Mouse (Mus musculus) forebrain, embryonic 10.5 days (tissue): ENCODE results near the gene Ecd. TPM values are rescaled to one million over a fixed set of nuclear protein-coding genes. Genes with fewer than 3 reads are reported as not detected.
"Not testable (repeated sequence)": the region's sequence is repeated elsewhere in the genome, so short reads cannot be mapped to it uniquely, and the experiment has no call there.

Experiments used
- DNase-seq: peaks from one replicate; pipeline ENCODE4 v3.0.0-alpha.2; 2017; ENCODE audit warnings: low spot score; ENCODE audit errors: extremely low spot score
- H3K27ac ChIP-seq: fragments of 300-500 bp; sonication (generic); 2 replicates; pipeline ENCODE4 v1.5.1; 2016; ENCODE audit warnings: mild to moderate bottlenecking
- H3K27me3 ChIP-seq: fragments of 300-500 bp; sonication (generic); 2 replicates; pipeline ENCODE4 v1.6.1; 2016; ENCODE audit warnings: mild to moderate bottlenecking; ENCODE audit not compliant: poor library complexity, severe bottlenecking
- H3K36me3 ChIP-seq: fragments of 300-500 bp; sonication (generic); replicated peaks from 2 replicates; pipeline ENCODE4 v1.6.1; 2016; ENCODE audit warnings: mild to moderate bottlenecking, moderate library complexity
- H3K4me1 ChIP-seq: fragments of 300-500 bp; sonication (generic); 2 replicates; pipeline ENCODE4 v1.6.1; 2016
- H3K4me3 ChIP-seq: fragments of 300-500 bp; sonication (generic); 2 replicates; pipeline ENCODE4 v1.5.1; 2016; ENCODE audit warnings: mild to moderate bottlenecking, moderate library complexity
- H3K9me3 ChIP-seq: fragments of 300-500 bp; sonication (generic); 2 replicates; pipeline ENCODE4 v1.6.1; 2016; ENCODE audit warnings: mild to moderate bottlenecking, moderate library complexity
- WGBS: fragments of 180-500 bp; shearing (Covaris S2); methylation state at CpG from one replicate; pipeline ENCODE4 v1.1.7; 2016; 5-methylcytosine and 5-hydroxymethylcytosine counted together
- polyA plus RNA-seq: library from polyadenylated mRNA; unstranded; fragments of >200 nt; fragmentation: Nextera tagmentation; extraction: Ambion mirVana; gene quantifications from 2 replicates; pipeline ENCODE4 v1.2.1, GENCODE M21; 2016

Gene Ecd
- polyA plus RNA-seq, 1 experiment from 2014 or later: 79.2 TPM

GRCm38 (mm10) chr14:20370798-20371197 is 22.9 kb upstream of the Ecd start:
- 88% methylated on average over 7 of the region's 7 CpGs for WGBS
- peaks cover 94% of the 10 kb centered on the region for H3K36me3 ChIP-seq
- no peak overlapping the region for H3K4me3 ChIP-seq

GRCm38 (mm10) chr14:20368271-20368670 is 20.4 kb upstream of the Ecd start:
- Histone ChIP-seq H3K4me1 (no peaks in the 10 kb centered on the region), H3K27ac (no peak overlapping the region), H3K36me3 (peaks cover 96% of the 10 kb centered on the region), H3K27me3 (no peaks in the 10 kb centered on the region), H3K9me3 (no peaks in the 10 kb centered on the region), H3K4me3 (no peak overlapping the region)
- no peak for DNase-seq
- WGBS: 89% methylated on average over 3 of the region's 3 CpGs

More at GRCm38 (mm10) chr14:20370798-20371197, 22.9 kb upstream of the Ecd start:
- no peaks in the 10 kb centered on the region for H3K9me3 ChIP-seq
- no peaks in the 10 kb centered on the region for H3K4me1 ChIP-seq
- no peak overlapping the region for H3K27ac ChIP-seq
- H3K27me3 ChIP-seq: no peaks in the 10 kb centered on the region
- no peak for DNase-seq

GRCm38 (mm10) chr14:20363230-20363629 is 15.3 kb upstream of the Ecd start:
- Histone ChIP-seq H3K4me1 (no peaks in the 10 kb centered on the region), H3K27ac (no peak overlapping the region), H3K27me3 (no peaks in the 10 kb centered on the region), H3K9me3 (no peaks in the 10 kb centered on the region), H3K4me3 (no peak overlapping the region), H3K36me3 (peaks cover 98% of the 10 kb centered on the region)
- no peak for DNase-seq
- WGBS: 92% methylated on average over 4 of the region's 4 CpGs

- H3K4me1 ChIP-seq: peaks cover 20% of the 10 kb centered on the region
- peak overlapping the region; percentile 84 for H3K4me3 ChIP-seq
- peak overlapping the region; percentile 97 for H3K27ac ChIP-seq
- WGBS: 5% methylated on average over 15 of the region's 15 CpGs
- DNase-seq: no peak
- H3K36me3 ChIP-seq: peaks cover 51% of the 10 kb centered on the region
- H3K27me3 ChIP-seq: no peaks in the 10 kb centered on the region
- H3K9me3 ChIP-seq: no peaks in the 10 kb centered on the region
Observed at GRCm38 (mm10) chr14:20347441-20347990, 405 bp downstream of the Ecd start.

GRCm38 (mm10) chr14:20345885-20346284 is 2.0 kb downstream of the Ecd start:
- Histone ChIP-seq H3K27ac (no peak overlapping the region), H3K9me3 (no peaks in the 10 kb centered on the region), H3K4me1 (peaks cover 20% of the 10 kb centered on the region), H3K27me3 (no peaks in the 10 kb centered on the region), H3K4me3 (no peak overlapping the region), H3K36me3 (peaks cover 53% of the 10 kb centered on the region)
- 92% methylated on average over 9 of the region's 9 CpGs for WGBS
- DNase-seq: no peak

GRCm38 (mm10) chr14:20340866-20341265 is 7.1 kb downstream of the Ecd start:
- peaks cover 88% of the 10 kb centered on the region for H3K36me3 ChIP-seq
- H3K9me3 ChIP-seq: no peaks in the 10 kb centered on the region
- no peak overlapping the region for H3K4me3 ChIP-seq
- no peaks in the 10 kb centered on the region for H3K27me3 ChIP-seq
- WGBS: 78% methylated on average over 7 of the region's 7 CpGs
- H3K4me1 ChIP-seq: no peaks in the 10 kb centered on the region
- no peak overlapping the region for H3K27ac ChIP-seq
- no peak for DNase-seq

GRCm38 (mm10) chr14:20340149-20340548 is 7.8 kb downstream of the Ecd start:
- Histone ChIP-seq H3K36me3 (peaks cover 88% of the 10 kb centered on the region), H3K9me3 (no peaks in the 10 kb centered on the region), H3K4me3 (no peak overlapping the region), H3K27me3 (no peaks in the 10 kb centered on the region), H3K27ac (no peak overlapping the region), H3K4me1 (no peaks in the 10 kb centered on the region)
- DNase-seq: no peak
- WGBS: 85% methylated on average over 8 of the region's 8 CpGs

GRCm38 (mm10) chr14:20339415-20339814 is 8.5 kb downstream of the Ecd start:
- 94% methylated on average over 5 of the region's 5 CpGs for WGBS
- Histone ChIP-seq H3K27ac (no peak overlapping the region), H3K36me3 (peaks cover 88% of the 10 kb centered on the region), H3K9me3 (no peaks in the 10 kb centered on the region), H3K4me1 (no peaks in the 10 kb centered on the region), H3K4me3 (no peak overlapping the region), H3K27me3 (no peaks in the 10 kb centered on the region)
- no peak for DNase-seq

- DNase-seq: no peak
- Histone ChIP-seq H3K4me1 (no peaks in the 10 kb centered on the region), H3K36me3 (peaks cover 98% of the 10 kb centered on the region), H3K27ac (no peak overlapping the region), H3K9me3 (no peaks in the 10 kb centered on the region), H3K4me3 (no peak overlapping the region), H3K27me3 (no peaks in the 10 kb centered on the region)
- WGBS: 92% methylated on average over 4 of the region's 4 CpGs
Observed at GRCm38 (mm10) chr14:20331316-20331715, 16.6 kb downstream of the Ecd start.

- Histone ChIP-seq H3K9me3 (no peaks in the 10 kb centered on the region), H3K27me3 (no peaks in the 10 kb centered on the region), H3K27ac (no peak overlapping the region), H3K36me3 (peaks cover 97% of the 10 kb centered on the region), H3K4me1 (no peaks in the 10 kb centered on the region), H3K4me3 (no peak overlapping the region)
- WGBS: 72% methylated on average over 9 of the region's 9 CpGs
- DNase-seq: peak; percentile 17
Observed at GRCm38 (mm10) chr14:20328474-20328873, 19.4 kb downstream of the Ecd start.

- Histone ChIP-seq H3K4me1 (no peaks in the 10 kb centered on the region), H3K9me3 (no peaks in the 10 kb centered on the region), H3K36me3 (peaks cover 97% of the 10 kb centered on the region), H3K27ac (no peak overlapping the region), H3K27me3 (no peaks in the 10 kb centered on the region), H3K4me3 (no peak overlapping the region)
- WGBS: 97% methylated on average over 9 of the region's 9 CpGs
- DNase-seq: no peak
Observed at GRCm38 (mm10) chr14:20324196-20324595, 23.7 kb downstream of the Ecd start.

- no peaks in the 10 kb centered on the region for H3K4me1 ChIP-seq
- no peaks in the 10 kb centered on the region for H3K27me3 ChIP-seq
- H3K9me3 ChIP-seq: no peaks in the 10 kb centered on the region
- no peak for DNase-seq
- H3K27ac ChIP-seq: no peak overlapping the region
- H3K4me3 ChIP-seq: no peak overlapping the region
- H3K36me3 ChIP-seq: peaks cover 73% of the 10 kb centered on the region
- WGBS: 75% methylated on average over 3 of the region's 3 CpGs
Observed at GRCm38 (mm10) chr14:20319420-20319819, 28.5 kb downstream of the Ecd start.

GRCm38 (mm10) chr14:20315137-20315536 is 32.8 kb downstream of the Ecd start:
- H3K4me1 ChIP-seq: no peaks in the 10 kb centered on the region
- no peak overlapping the region for H3K4me3 ChIP-seq
- no peaks in the 10 kb centered on the region for H3K9me3 ChIP-seq
- H3K27me3 ChIP-seq: no peaks in the 10 kb centered on the region
- no peak overlapping the region for H3K27ac ChIP-seq
- H3K36me3 ChIP-seq: peaks cover 35% of the 10 kb centered on the region
- DNase-seq: no peak
- WGBS: 88% methylated on average over 1 of the region's 1 CpGs

GRCm38 (mm10) chr14:20305085-20305484 is 42.8 kb downstream of the Ecd start:
- H3K27me3 ChIP-seq, H3K4me1 ChIP-seq, H3K4me3 ChIP-seq, H3K9me3 ChIP-seq, DNase-seq, H3K27ac ChIP-seq: not testable (repeated sequence)
- whole genome bisulfite sequencing: 64% methylated on average over 2 of the region's 2 CpGs
- H3K36me3 ChIP-seq: peaks cover 29% of the 10 kb centered on the region
